Mouse (Mus musculus): Measurements from ENCODE around the gene Hfe. TPM values are rescaled to one million over a fixed set of nuclear protein-coding genes. Genes with fewer than 3 reads are reported as not detected.
"Not testable (repeated sequence)": the region's sequence is repeated elsewhere in the genome, so short reads cannot be mapped to it uniquely, and the experiment has no call there.

Hfe gene
- polyA plus RNA-seq, 1 experiment from 2014 or later, result 3.5 TPM

- DNase-seq (ENCODE audit: low spot score) (no peak), ATAC-seq (no peak)
- H3K4me2 ChIP-seq (ENCODE audit: low read length), result no peak overlapping the region
- H3K4me1 ChIP-seq (ENCODE audit: control insufficient read depth, insufficient read depth, low read length), result peaks cover 11% of the 10 kb centered on the region; the same call in 1 of the 2 replicates
- H3K27me3 ChIP-seq (replicated peaks; ENCODE audit: control insufficient read depth, insufficient read depth, low read length), result no peaks in the 10 kb centered on the region
- WGBS, result 89% methylated on average over 4 of the region's 4 CpGs
- no peak overlapping the region for H3K27ac ChIP-seq (ENCODE audit: low read depth, low read length)
- no peak overlapping the region for H3K4me3 ChIP-seq (ENCODE audit: low read depth, low read length)
- no peaks in the 10 kb centered on the region for H3K9me3 ChIP-seq (replicated peaks; ENCODE audit: control insufficient read depth, low read length)
- no peaks in the 10 kb centered on the region for H3K36me3 ChIP-seq (ENCODE audit: control insufficient read depth, insufficient read depth, low read length)
- H3K9ac ChIP-seq (ENCODE audit: low read length), result no peak overlapping the region
Observed at GRCm38 (mm10) chr13:23708041-23708440, 2.6 kb downstream of the Hfe start.

GRCm38 (mm10) chr13:23706771-23707170, 3.9 kb downstream of the Hfe start:
- DNase-seq (ENCODE audit: low spot score), result no peak
- no peaks in the 10 kb centered on the region for H3K36me3 ChIP-seq (ENCODE audit: control insufficient read depth, insufficient read depth, low read length)
- peaks cover 11% of the 10 kb centered on the region; the same call in 1 of the 2 replicates for H3K4me1 ChIP-seq (ENCODE audit: control insufficient read depth, insufficient read depth, low read length)
- WGBS, result 90% methylated on average over 12 of the region's 12 CpGs
- H3K27me3 ChIP-seq (replicated peaks; ENCODE audit: control insufficient read depth, insufficient read depth, low read length), result no peaks in the 10 kb centered on the region
- H3K9me3 ChIP-seq (replicated peaks; ENCODE audit: control insufficient read depth, low read length), result no peaks in the 10 kb centered on the region
- ATAC-seq, result no peak
- H3K9ac ChIP-seq (ENCODE audit: low read length), result no peak overlapping the region
- H3K27ac ChIP-seq (ENCODE audit: low read depth, low read length), result no peak overlapping the region
- no peak overlapping the region for H3K4me3 ChIP-seq (ENCODE audit: low read depth, low read length)
- no peak overlapping the region for H3K4me2 ChIP-seq (ENCODE audit: low read length)

GRCm38 (mm10) chr13:23705751-23706356, 4.8 kb downstream of the Hfe start:
- ATAC-seq, result no peak
- Histone ChIP-seq H3K27me3 (replicated peaks; ENCODE audit: control insufficient read depth, insufficient read depth, low read length) (no peaks in the 10 kb centered on the region), H3K27ac (ENCODE audit: low read depth, low read length) (no peak overlapping the region), H3K4me1 (ENCODE audit: control insufficient read depth, insufficient read depth, low read length) (peaks cover 11% of the 10 kb centered on the region; the same call in 1 of the 2 replicates), H3K4me2 (ENCODE audit: low read length) (no peak overlapping the region), H3K4me3 (ENCODE audit: low read depth, low read length) (no peak overlapping the region), H3K36me3 (ENCODE audit: control insufficient read depth, insufficient read depth, low read length) (no peaks in the 10 kb centered on the region), H3K9me3 (replicated peaks; ENCODE audit: control insufficient read depth, low read length) (no peaks in the 10 kb centered on the region), H3K9ac (ENCODE audit: low read length) (no peak overlapping the region)
- WGBS, result 94% methylated on average over 7 of the region's 7 CpGs
- no peak for DNase-seq (ENCODE audit: low spot score)

- not testable (repeated sequence) for ATAC-seq
Observed at GRCm38 (mm10) chr13:23702801-23703200, 7.9 kb downstream of the Hfe start.

GRCm38 (mm10) chr13:23702220-23702619, 8.4 kb downstream of the Hfe start:
- Histone ChIP-seq H3K4me2 (ENCODE audit: low read length) (no peak overlapping the region), H3K27ac (ENCODE audit: low read depth, low read length) (no peak overlapping the region), H3K9me3 (replicated peaks; ENCODE audit: control insufficient read depth, low read length) (no peaks in the 10 kb centered on the region), H3K4me3 (ENCODE audit: low read depth, low read length) (no peak overlapping the region), H3K4me1 (ENCODE audit: control insufficient read depth, insufficient read depth, low read length) (0 out of 2 replicates have a peak, but pooled peaks cover 6% of the 10 kb centered on the region), H3K9ac (ENCODE audit: low read length) (no peak overlapping the region), H3K27me3 (replicated peaks; ENCODE audit: control insufficient read depth, insufficient read depth, low read length) (no peaks in the 10 kb centered on the region), H3K36me3 (ENCODE audit: control insufficient read depth, insufficient read depth, low read length) (no peaks in the 10 kb centered on the region)
- 92% methylated on average over 4 of the region's 4 CpGs for WGBS
- DNase-seq (ENCODE audit: low spot score), result no peak
- ATAC-seq, result no peak

More at GRCm38 (mm10) chr13:23702801-23703200, 7.9 kb downstream of the Hfe start:
- not testable (repeated sequence) for H3K9ac ChIP-seq (ENCODE audit: low read length); DNase-seq (ENCODE audit: low spot score); H3K4me3 ChIP-seq (ENCODE audit: low read depth, low read length); H3K27me3 ChIP-seq (replicated peaks; ENCODE audit: control insufficient read depth, insufficient read depth, low read length); H3K36me3 ChIP-seq (ENCODE audit: control insufficient read depth, insufficient read depth, low read length); H3K9me3 ChIP-seq (replicated peaks; ENCODE audit: control insufficient read depth, low read length); H3K4me2 ChIP-seq (ENCODE audit: low read length); H3K4me1 ChIP-seq (ENCODE audit: control insufficient read depth, insufficient read depth, low read length); H3K27ac ChIP-seq (ENCODE audit: low read depth, low read length)
- WGBS, result 83% methylated on average over 2 of the region's 2 CpGs

- Histone ChIP-seq H3K9ac (ENCODE audit: low read length) (no peak overlapping the region), H3K4me1 (ENCODE audit: control insufficient read depth, insufficient read depth, low read length) (0 out of 2 replicates have a peak, but pooled peaks cover 6% of the 10 kb centered on the region), H3K27ac (ENCODE audit: low read depth, low read length) (no peak overlapping the region), H3K9me3 (replicated peaks; ENCODE audit: control insufficient read depth, low read length) (no peaks in the 10 kb centered on the region), H3K4me3 (ENCODE audit: low read depth, low read length) (no peak overlapping the region), H3K36me3 (ENCODE audit: control insufficient read depth, insufficient read depth, low read length) (no peaks in the 10 kb centered on the region), H3K4me2 (ENCODE audit: low read length) (no peak overlapping the region), H3K27me3 (replicated peaks; ENCODE audit: control insufficient read depth, insufficient read depth, low read length) (no peaks in the 10 kb centered on the region)
- WGBS, result 35% methylated on average over 8 of the region's 8 CpGs
- DNase-seq (ENCODE audit: low spot score), result peak; percentile 85
- peak; percentile 32; the same call in 1 of the 2 replicates for ATAC-seq
Observed at GRCm38 (mm10) chr13:23700786-23701520, 9.7 kb downstream of the Hfe start.

GRCm38 (mm10) chr13:23699767-23700166, 10.9 kb downstream of the Hfe start:
- H3K27ac ChIP-seq (ENCODE audit: low read depth, low read length), result no peak overlapping the region
- ATAC-seq, result no peak
- H3K27me3 ChIP-seq (replicated peaks; ENCODE audit: control insufficient read depth, insufficient read depth, low read length), result no peaks in the 10 kb centered on the region
- H3K4me2 ChIP-seq (ENCODE audit: low read length), result no peak overlapping the region
- H3K4me1 ChIP-seq (ENCODE audit: control insufficient read depth, insufficient read depth, low read length), result 0 out of 2 replicates have a peak, but pooled peaks cover 6% of the 10 kb centered on the region
- DNase-seq (ENCODE audit: low spot score), result no peak
- H3K36me3 ChIP-seq (ENCODE audit: control insufficient read depth, insufficient read depth, low read length), result no peaks in the 10 kb centered on the region
- no peak overlapping the region for H3K4me3 ChIP-seq (ENCODE audit: low read depth, low read length)
- no peak overlapping the region for H3K9ac ChIP-seq (ENCODE audit: low read length)
- H3K9me3 ChIP-seq (replicated peaks; ENCODE audit: control insufficient read depth, low read length), result no peaks in the 10 kb centered on the region
- 62% methylated on average over 3 of the region's 3 CpGs for WGBS

- DNase-seq (ENCODE audit: low spot score), result no peak
- Histone ChIP-seq H3K4me2 (ENCODE audit: low read length) (peak overlapping the region; percentile 79), H3K9ac (ENCODE audit: low read length) (no peak overlapping the region), H3K9me3 (replicated peaks; ENCODE audit: control insufficient read depth, low read length) (no peaks in the 10 kb centered on the region), H3K4me1 (ENCODE audit: control insufficient read depth, insufficient read depth, low read length) (0 out of 2 replicates have a peak, but pooled peaks cover 6% of the 10 kb centered on the region), H3K4me3 (ENCODE audit: low read depth, low read length) (no peak overlapping the region), H3K27me3 (replicated peaks; ENCODE audit: control insufficient read depth, insufficient read depth, low read length) (no peaks in the 10 kb centered on the region), H3K27ac (ENCODE audit: low read depth, low read length) (peak overlapping the region; percentile 90; the same call in 1 of the 2 replicates), H3K36me3 (ENCODE audit: control insufficient read depth, insufficient read depth, low read length) (no peaks in the 10 kb centered on the region)
- WGBS, result 45% methylated on average over 6 of the region's 6 CpGs
- ATAC-seq, result no peak
Observed at GRCm38 (mm10) chr13:23698996-23699395, 11.7 kb downstream of the Hfe start.

- Histone ChIP-seq H3K36me3 (ENCODE audit: control insufficient read depth, insufficient read depth, low read length) (no peaks in the 10 kb centered on the region), H3K9ac (ENCODE audit: low read length) (peak within 1 kb of the TSS; percentile 68), H3K4me3 (ENCODE audit: low read depth, low read length) (peak within 1 kb of the TSS; percentile 45), H3K4me1 (ENCODE audit: control insufficient read depth, insufficient read depth, low read length) (0 out of 2 replicates have a peak, but pooled peaks cover 6% of the 10 kb centered on the region), H3K27ac (ENCODE audit: low read depth, low read length) (peak within 1 kb of the TSS; percentile 90), H3K9me3 (replicated peaks; ENCODE audit: control insufficient read depth, low read length) (no peaks in the 10 kb centered on the region), H3K4me2 (ENCODE audit: low read length) (peak within 1 kb of the TSS; percentile 79), H3K27me3 (replicated peaks; ENCODE audit: control insufficient read depth, insufficient read depth, low read length) (no peaks in the 10 kb centered on the region)
- peak; percentile 97 for ATAC-seq
- peak; percentile 99 for DNase-seq (ENCODE audit: low spot score)
- under 1% methylated on average over 17 of the region's 22 CpGs for WGBS
Observed at GRCm38 (mm10) chr13:23698300-23698693, 12.4 kb downstream of the Hfe start, which contains the start of gene Hist1h4c. TSS of gene Hist1h4c (minus strand) at chr13:23698454.

Data from forebrain, embryonic 14.5 days (tissue).